Mouse (Mus musculus) lung, postnatal 0 days (tissue): ENCODE data around the gene Large1. TPM values are rescaled to one million over a fixed set of nuclear protein-coding genes. Genes with fewer than 3 reads are reported as not detected.

Experiments
- ATAC-seq: fragments of 200-750 bp; cut with Nextera tagmentation; 2 replicates; pipeline ENCODE4 v1.8.0; 2017; ENCODE audit warnings: moderate library complexity
- DNase-seq: peaks from one replicate; pipeline ENCODE4 v3.0.0-alpha.2; 2016; ENCODE audit warnings: low spot score
- H3K27ac ChIP-seq: fragments of 300-500 bp; sonication (generic); 2 replicates; pipeline ENCODE4 v1.5.1; 2014; ENCODE audit warnings: antibody characterized with exemption, mild to moderate bottlenecking, low read length, mixed read lengths
- H3K27me3 ChIP-seq: fragments of 300-500 bp; sonication (generic); replicated peaks from 2 replicates; pipeline ENCODE4 v1.6.1; 2014; ENCODE audit warnings: low read length, mixed read lengths; ENCODE audit not compliant: insufficient read depth
- H3K36me3 ChIP-seq: fragments of 300-500 bp; sonication (generic); 2 replicates; pipeline ENCODE4 v1.6.1; 2014; ENCODE audit warnings: low read length, mixed read lengths; ENCODE audit not compliant: insufficient read depth
- H3K4me1 ChIP-seq: fragments of 300-500 bp; sonication (generic); 2 replicates; pipeline ENCODE4 v1.6.1; 2014; ENCODE audit warnings: antibody characterized with exemption, low read depth, low read length, mixed read lengths; ENCODE audit not compliant: insufficient read depth
- H3K4me2 ChIP-seq: fragments of 300-500 bp; sonication (generic); replicated peaks from 2 replicates; pipeline ENCODE4 v1.6.1; 2014; ENCODE audit warnings: low read depth, mild to moderate bottlenecking, low read length, moderate library complexity, mixed read lengths
- H3K4me3 ChIP-seq: fragments of 300-500 bp; sonication (generic); 2 replicates; pipeline ENCODE4 v1.5.1; 2014; ENCODE audit warnings: low read depth, low read length
- H3K9ac ChIP-seq: fragments of 300-500 bp; sonication (generic); replicated peaks from 2 replicates; pipeline ENCODE4 v1.6.1; 2014; ENCODE audit warnings: low read depth, mild to moderate bottlenecking
- H3K9me3 ChIP-seq: fragments of 300-500 bp; sonication (generic); 2 replicates; pipeline ENCODE4 v1.6.1; 2016; ENCODE audit warnings: low read length, mixed read lengths
- CTCF ChIP-seq: IDR thresholded peaks from 2 replicates; pipeline ENCODE4 v1.5.1; 2016; ENCODE audit warnings: antibody characterized with exemption, mild to moderate bottlenecking
- EP300 ChIP-seq: IDR thresholded peaks from 2 replicates; pipeline ENCODE4 v1.6.1; 2016; ENCODE audit warnings: antibody characterized with exemption, mild to moderate bottlenecking, control low read depth
- WGBS: fragments of 180-500 bp; shearing (Covaris S2); extraction: QIAGEN DNeasy Blood & Tissue Kit; methylation state at CpG from one replicate; pipeline ENCODE4 v1.1.7; 2014; 5-methylcytosine and 5-hydroxymethylcytosine counted together
- polyA plus RNA-seq: library from polyadenylated mRNA; unstranded; fragments of >200 nt; fragmentation: Nextera tagmentation; extraction: Ambion mirVana; gene quantifications from 2 replicates; pipeline ENCODE4 v1.2.1, GENCODE M21; 2015

The Large1 gene
- polyA plus RNA-seq, 1 experiment from 2014 or later, result 5.2 TPM

- H3K36me3 ChIP-seq, result no peaks in the 10 kb centered on the region
- H3K27ac ChIP-seq, result no peak overlapping the region
- H3K4me2 ChIP-seq, result no peak overlapping the region
- no peak overlapping the region for H3K4me3 ChIP-seq
- no peak overlapping the region for H3K9ac ChIP-seq
- no peaks in the 10 kb centered on the region for H3K27me3 ChIP-seq
- H3K9me3 ChIP-seq, result no peaks in the 10 kb centered on the region
- ATAC-seq, result no peak
- no peaks in the 10 kb centered on the region for H3K4me1 ChIP-seq
- TF ChIP-seq EP300 (no peak), CTCF (no peak)
- no peak for DNase-seq
Observed at GRCm38 (mm10) chr8:73172661-73173060, 180.7 kb downstream of the Large1 start.

GRCm38 (mm10) chr8:73161994-73162393, 191.3 kb downstream of the Large1 start:
- ATAC-seq, result no peak
- peak; percentile 8 for DNase-seq
- Histone ChIP-seq H3K27ac (no peak overlapping the region), H3K4me3 (no peak overlapping the region), H3K4me1 (no peaks in the 10 kb centered on the region), H3K27me3 (no peaks in the 10 kb centered on the region), H3K4me2 (no peak overlapping the region), H3K9ac (no peak overlapping the region), H3K9me3 (no peaks in the 10 kb centered on the region), H3K36me3 (no peaks in the 10 kb centered on the region)
- no peak for TF ChIP-seq EP300
- TF ChIP-seq CTCF, result no peak
- WGBS, result 50% methylated on average over 3 of the region's 3 CpGs

- ATAC-seq (no peak), DNase-seq (no peak)
- Histone ChIP-seq H3K9ac (no peak overlapping the region), H3K27me3 (no peaks in the 10 kb centered on the region), H3K4me2 (no peak overlapping the region), H3K4me1 (no peaks in the 10 kb centered on the region), H3K36me3 (no peaks in the 10 kb centered on the region), H3K4me3 (no peak overlapping the region), H3K27ac (no peak overlapping the region), H3K9me3 (no peaks in the 10 kb centered on the region)
- TF ChIP-seq CTCF (no peak), EP300 (no peak)
- whole genome bisulfite sequencing, result 22% methylated on average over 1 of the region's 1 CpGs
Observed at GRCm38 (mm10) chr8:73161564-73161963, 191.8 kb downstream of the Large1 start.

GRCm38 (mm10) chr8:73160945-73161344, 192.4 kb downstream of the Large1 start:
- DNase-seq (no peak), ATAC-seq (no peak)
- no peaks in the 10 kb centered on the region for H3K36me3 ChIP-seq
- TF ChIP-seq EP300, result no peak
- TF ChIP-seq CTCF, result no peak
- H3K9me3 ChIP-seq, result no peaks in the 10 kb centered on the region
- no peak overlapping the region for H3K4me3 ChIP-seq
- no peaks in the 10 kb centered on the region for H3K4me1 ChIP-seq
- H3K27me3 ChIP-seq, result no peaks in the 10 kb centered on the region
- no peak overlapping the region for H3K27ac ChIP-seq
- WGBS, result 54% methylated on average over 2 of the region's 2 CpGs
- H3K4me2 ChIP-seq, result no peak overlapping the region
- H3K9ac ChIP-seq, result no peak overlapping the region

- Histone ChIP-seq H3K9ac (no peak overlapping the region), H3K4me2 (no peak overlapping the region), H3K9me3 (no peaks in the 10 kb centered on the region), H3K36me3 (no peaks in the 10 kb centered on the region), H3K27ac (no peak overlapping the region), H3K4me3 (no peak overlapping the region), H3K4me1 (no peaks in the 10 kb centered on the region), H3K27me3 (no peaks in the 10 kb centered on the region)
- 92% methylated on average over 3 of the region's 3 CpGs for WGBS
- DNase-seq (no peak), ATAC-seq (no peak)
- TF ChIP-seq EP300 (no peak), CTCF (no peak)
Observed at GRCm38 (mm10) chr8:73147236-73147635, 206.1 kb downstream of the Large1 start.

- Histone ChIP-seq H3K4me3 (no peak overlapping the region), H3K36me3 (no peaks in the 10 kb centered on the region), H3K4me2 (no peak overlapping the region), H3K4me1 (no peaks in the 10 kb centered on the region), H3K9me3 (no peaks in the 10 kb centered on the region), H3K9ac (no peak overlapping the region), H3K27me3 (no peaks in the 10 kb centered on the region), H3K27ac (no peak overlapping the region)
- TF ChIP-seq EP300, result no peak
- no peak for TF ChIP-seq CTCF
- DNase-seq (no peak), ATAC-seq (no peak)
- WGBS, result 44% methylated on average over 1 of the region's 1 CpGs
Observed at GRCm38 (mm10) chr8:73142660-73143395, 210.5 kb downstream of the Large1 start.
